Mouse (Mus musculus) macrophage (primary cell): ENCODE data around the gene Med13. TPM values are rescaled to one million over a fixed set of nuclear protein-coding genes. Genes with fewer than 3 reads are reported as not detected.
"Not testable (repeated sequence)": the region's sequence is repeated elsewhere in the genome, so short reads cannot be mapped to it uniquely, and the experiment has no call there.

Experiments used
- H3K27ac ChIP-seq: fragments of 350-480 bp; formaldehyde crosslinking; 2 replicates; pipeline ENCODE4 v1.9.0; 2021
- H3K36me3 ChIP-seq: fragments of 350-480 bp; formaldehyde crosslinking; 2 replicates; pipeline ENCODE4 v1.9.0; 2021; ENCODE audit errors: inconsistent target
- H3K4me3 ChIP-seq: fragments of 350-480 bp; formaldehyde crosslinking; 2 replicates; pipeline ENCODE4 v1.9.0; 2021; ENCODE audit errors: inconsistent target
- H3K79me2 ChIP-seq: fragments of 350-480 bp; formaldehyde crosslinking; 2 replicates; pipeline ENCODE4 v1.9.0; 2021; ENCODE audit errors: inconsistent target
- WGBS: methylation state at CpG from one replicate; pipeline ENCODE4 v1.1.7; 2026; ENCODE audit warnings: inconsistent platforms; ENCODE audit not compliant: missing documents; 5-methylcytosine and 5-hydroxymethylcytosine counted together
- polyA plus RNA-seq: library from polyadenylated mRNA; stranded (reverse); fragments of 250-400 nt; gene quantifications from 3 replicates; pipeline ENCODE4 v1.2.4, GENCODE M21; 2018; ENCODE audit warnings: inconsistent platforms

Med13 gene
- polyA plus RNA-seq, 1 experiment from 2014 or later = 22.3 TPM

DNA sequence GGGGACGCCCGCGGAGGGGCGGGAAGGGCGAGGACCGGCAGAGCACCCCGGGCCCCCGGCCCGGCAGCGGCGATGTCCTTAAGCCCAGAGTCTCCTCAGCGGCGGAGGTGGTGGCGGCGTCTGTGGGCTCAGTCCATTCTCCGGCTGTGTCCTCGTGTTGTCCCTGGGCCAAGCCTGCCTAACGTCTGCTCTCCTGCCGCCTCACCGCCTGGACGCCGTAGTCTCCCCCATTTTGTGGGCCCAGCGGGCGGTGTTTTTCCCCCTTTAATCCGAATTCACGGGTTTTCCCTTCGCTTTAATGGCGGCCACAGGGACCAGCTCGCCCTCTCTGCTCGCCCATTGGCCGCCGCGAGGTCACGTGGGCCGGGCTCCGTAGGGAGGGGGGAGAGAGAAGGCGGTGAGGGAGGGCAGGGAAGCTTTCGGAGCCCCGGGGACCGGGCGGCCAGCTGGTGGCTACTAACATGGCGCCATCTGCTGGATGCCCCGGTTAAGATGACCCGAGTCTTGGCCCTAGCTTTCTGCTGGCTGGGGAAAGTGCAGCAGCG, 654 bp upstream of the Med13 start:
- under 1% methylated on average over 45 of the region's 45 CpGs for WGBS
- H3K27ac ChIP-seq = peak overlapping the region; percentile 73

GRCm38 (mm10) chr11:86356007-86356853, 1.2 kb downstream of the Med13 start:
- H3K27ac ChIP-seq = peak overlapping the region; percentile 40
- WGBS = under 1% methylated on average over 13 of the region's 13 CpGs
- H3K79me2 ChIP-seq = peaks cover 59% of the 10 kb centered on the region
- H3K4me3 ChIP-seq = peak overlapping the region; percentile 63
- H3K36me3 ChIP-seq = no peaks in the 10 kb centered on the region; the same call in 1 of the 2 replicates

More for the DNA sequence above, 654 bp upstream of the Med13 start:
- Histone ChIP-seq H3K79me2 (peaks cover 41% of the 10 kb centered on the region), H3K4me3 (peak overlapping the region; percentile 63), H3K36me3 (no peaks in the 10 kb centered on the region; the same call in 1 of the 2 replicates)

DNA sequence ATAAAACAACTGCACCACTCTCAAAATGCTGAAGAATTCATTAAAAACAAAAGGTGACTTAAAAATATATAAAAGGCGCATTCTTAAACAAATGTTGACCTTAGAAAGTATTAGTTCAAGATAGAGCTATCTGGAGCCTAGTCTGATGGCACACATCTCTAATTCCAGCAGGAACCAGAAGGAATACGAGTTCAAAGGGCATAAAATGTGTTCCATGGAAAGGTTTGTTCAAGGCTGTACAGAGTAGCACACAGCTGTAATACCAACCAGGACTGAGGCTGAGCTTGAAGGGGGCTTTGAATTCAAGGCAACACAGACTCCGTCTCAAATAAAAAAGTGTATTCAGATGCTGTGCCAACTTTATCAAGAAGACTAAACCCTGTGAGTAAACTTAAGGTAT, 3.8 kb downstream of the Med13 start:
- no peak overlapping the region for H3K27ac ChIP-seq
- WGBS = 92% methylated on average over 3 of the region's 3 CpGs
- H3K36me3 ChIP-seq = no peaks in the 10 kb centered on the region; the same call in 1 of the 2 replicates
- peaks cover 86% of the 10 kb centered on the region for H3K79me2 ChIP-seq
- no peak overlapping the region for H3K4me3 ChIP-seq

DNA sequence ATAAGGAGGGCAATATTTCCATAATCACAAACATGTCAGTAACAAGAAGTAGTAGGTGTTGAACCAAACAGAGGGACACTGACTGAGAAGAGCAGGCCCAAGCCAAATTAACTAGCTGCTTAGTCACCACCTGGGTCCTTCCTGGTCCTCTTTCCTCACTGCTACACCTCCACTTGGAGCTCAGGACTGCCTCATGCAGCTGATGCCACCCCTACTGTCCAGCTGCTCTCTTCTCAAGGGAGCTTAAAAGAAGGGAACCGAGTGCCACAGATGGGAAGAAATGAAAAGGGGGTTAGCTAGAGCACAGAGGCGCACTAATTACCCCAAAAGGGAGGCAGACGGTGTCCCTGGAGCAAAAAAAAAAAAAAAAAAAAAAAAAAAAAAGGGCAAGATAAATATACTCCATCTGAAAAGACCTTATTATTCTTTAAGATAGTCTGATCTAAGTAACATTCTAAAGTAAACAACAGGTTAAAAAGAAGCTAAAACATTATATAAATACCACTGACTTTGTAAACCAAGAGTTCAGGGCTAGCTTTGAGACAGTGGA, 5.6 kb downstream of the Med13 start:
- no peak overlapping the region for H3K4me3 ChIP-seq
- no peaks in the 10 kb centered on the region; the same call in 1 of the 2 replicates for H3K36me3 ChIP-seq
- no peak overlapping the region for H3K27ac ChIP-seq
- H3K79me2 ChIP-seq = peaks cover 100% of the 10 kb centered on the region
- WGBS = 60% methylated on average over 1 of the region's 3 CpGs

- Histone ChIP-seq H3K27ac (no peak overlapping the region), H3K79me2 (peaks cover 100% of the 10 kb centered on the region), H3K4me3 (no peak overlapping the region), H3K36me3 (peaks cover 11% of the 10 kb centered on the region; the same call in 1 of the 2 replicates)
- 100% methylated on average over 1 of the region's 1 CpGs for WGBS
Measured at GRCm38 (mm10) chr11:86350636-86351138, 6.7 kb downstream of the Med13 start.

DNA sequence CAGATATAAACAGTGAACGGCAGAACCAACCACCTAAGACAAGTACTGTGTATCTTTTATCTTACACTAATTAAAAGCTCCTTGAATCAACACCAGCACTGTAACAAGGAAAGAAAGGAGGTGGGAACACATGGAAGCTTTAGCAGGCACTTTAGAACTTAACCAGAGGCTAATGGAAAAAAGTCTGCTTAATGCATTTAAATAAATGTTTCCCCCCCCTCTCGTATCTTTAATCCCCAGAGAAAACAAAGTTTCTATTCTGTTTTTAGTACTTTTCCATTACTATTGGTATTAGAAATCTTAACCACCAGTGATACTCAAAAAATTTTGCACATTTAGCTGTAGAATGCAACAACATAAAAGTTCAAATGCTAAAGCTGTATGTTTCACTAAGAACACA, 8.1 kb downstream of the Med13 start:
- Histone ChIP-seq H3K79me2 (peaks cover 100% of the 10 kb centered on the region), H3K4me3 (no peak overlapping the region), H3K27ac (no peak overlapping the region), H3K36me3 (peaks cover 19% of the 10 kb centered on the region; the same call in 1 of the 2 replicates)
- 77% methylated on average over 2 of the region's 2 CpGs for WGBS

DNA sequence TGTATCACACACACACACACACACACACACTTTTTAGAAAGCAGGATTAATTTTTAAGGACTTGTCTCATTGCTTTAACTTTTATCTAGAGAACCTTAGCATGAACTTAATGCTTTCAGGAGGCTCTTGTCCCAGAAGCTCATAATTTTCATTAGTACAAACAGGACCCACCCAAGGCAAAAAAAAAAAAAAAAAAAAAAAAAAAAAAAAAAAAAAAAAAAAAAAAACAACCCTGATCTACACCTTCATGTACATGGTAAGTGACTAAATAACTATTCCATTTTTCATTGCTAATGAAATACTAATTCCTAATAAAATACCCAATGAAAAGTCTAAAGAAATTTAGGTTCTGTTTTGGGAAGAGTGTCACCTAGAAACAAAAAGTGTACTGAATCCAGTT, 8.5 kb downstream of the Med13 start:
- Histone ChIP-seq H3K4me3 (no peak overlapping the region), H3K36me3 (peaks cover 19% of the 10 kb centered on the region; the same call in 1 of the 2 replicates), H3K79me2 (peaks cover 100% of the 10 kb centered on the region), H3K27ac (no peak overlapping the region)

- H3K79me2 ChIP-seq = peaks cover 100% of the 10 kb centered on the region
- peaks cover 19% of the 10 kb centered on the region; the same call in 1 of the 2 replicates for H3K36me3 ChIP-seq
- 89% methylated on average over 5 of the region's 5 CpGs for WGBS
- no peak overlapping the region for H3K27ac ChIP-seq
- H3K4me3 ChIP-seq = no peak overlapping the region
Measured at GRCm38 (mm10) chr11:86347387-86348122, 9.8 kb downstream of the Med13 start.

GRCm38 (mm10) chr11:86346525-86346924, 10.9 kb downstream of the Med13 start:
- Histone ChIP-seq H3K79me2 (peaks cover 100% of the 10 kb centered on the region), H3K27ac (no peak overlapping the region), H3K4me3 (no peak overlapping the region), H3K36me3 (peaks cover 26% of the 10 kb centered on the region)
- 80% methylated on average over 3 of the region's 3 CpGs for WGBS

GRCm38 (mm10) chr11:86344940-86345339, 12.5 kb downstream of the Med13 start:
- WGBS = no CpG with 5 or more reads among the region's 1 CpGs

GRCm38 (mm10) chr11:86324251-86324650, 33.2 kb downstream of the Med13 start:
- H3K4me3 ChIP-seq = no peak overlapping the region
- WGBS = 84% methylated on average over 3 of the region's 5 CpGs
- H3K36me3 ChIP-seq = peaks cover 32% of the 10 kb centered on the region; the same call in 1 of the 2 replicates
- H3K27ac ChIP-seq = no peak overlapping the region
- H3K79me2 ChIP-seq = peaks cover 71% of the 10 kb centered on the region

More at GRCm38 (mm10) chr11:86344940-86345339, 12.5 kb downstream of the Med13 start:
- H3K27ac ChIP-seq, H3K4me3 ChIP-seq: not testable (repeated sequence)
- peaks cover 35% of the 10 kb centered on the region for H3K36me3 ChIP-seq
- peaks cover 100% of the 10 kb centered on the region for H3K79me2 ChIP-seq

GRCm38 (mm10) chr11:86314992-86315391, 42.4 kb downstream of the Med13 start:
- WGBS = 90% methylated on average over 2 of the region's 3 CpGs
- peaks cover 17% of the 10 kb centered on the region; the same call in 1 of the 2 replicates for H3K36me3 ChIP-seq

GRCm38 (mm10) chr11:86310280-86310679, 47.1 kb downstream of the Med13 start:
- Histone ChIP-seq H3K4me3 (no peak overlapping the region), H3K79me2 (peaks cover 54% of the 10 kb centered on the region), H3K27ac (no peak overlapping the region), H3K36me3 (peaks cover 22% of the 10 kb centered on the region)
- WGBS = 75% methylated on average over 6 of the region's 6 CpGs

More at GRCm38 (mm10) chr11:86314992-86315391, 42.4 kb downstream of the Med13 start:
- H3K27ac ChIP-seq, H3K4me3 ChIP-seq: not testable (repeated sequence)
- peaks cover 66% of the 10 kb centered on the region for H3K79me2 ChIP-seq

GRCm38 (mm10) chr11:86292201-86292600, 65.2 kb downstream of the Med13 start:
- peaks cover 46% of the 10 kb centered on the region for H3K36me3 ChIP-seq
- H3K4me3 ChIP-seq, H3K27ac ChIP-seq: not testable (repeated sequence)
- peaks cover 70% of the 10 kb centered on the region for H3K79me2 ChIP-seq
- 68% methylated on average over 4 of the region's 10 CpGs for WGBS
